Mouse (Mus musculus): ENCODE measurements around the gene Acap3. TPM values are rescaled to one million over a fixed set of nuclear protein-coding genes. Genes with fewer than 3 reads are reported as not detected.
A peak's percentile ranks its signal among the peaks of the same experiment; 100 is the strongest.

Gene Acap3
- polyA plus RNA-seq, 1 experiment from 2014 or later, result 18.0 TPM

GRCm38 (mm10) chr4:155943534-155944249 lies 52.1 kb downstream of the Acap3 start, which contains the start of gene Ube2j2:
TSS of gene Ube2j2 (plus strand) at chr4:155943831.
- peak; percentile 98 for ATAC-seq (ENCODE audit: insufficient read depth, low FRiP score)
- H3K4me3 ChIP-seq (replicated peaks; ENCODE audit: low read length), result peak within 1 kb of the TSS; percentile 88
- no peaks in the 10 kb centered on the region for H3K27me3 ChIP-seq (ENCODE audit: control insufficient read depth, insufficient read depth, low read length)
- WGBS, result under 1% methylated on average over 85 of the region's 85 CpGs
- peak within 1 kb of the TSS; percentile 90 for H3K4me2 ChIP-seq (ENCODE audit: low read depth, low read length)
- peak within 1 kb of the TSS; percentile 93 for H3K9ac ChIP-seq (ENCODE audit: low read length)
- H3K36me3 ChIP-seq (ENCODE audit: control insufficient read depth, insufficient read depth, low read length), result 0 out of 2 replicates have a peak, but pooled peaks cover 3% of the 10 kb centered on the region
- peaks cover 14% of the 10 kb centered on the region for H3K4me1 ChIP-seq (ENCODE audit: control insufficient read depth, insufficient read depth, low read length)
- H3K9me3 ChIP-seq (replicated peaks; ENCODE audit: control insufficient read depth, low read length), result no peaks in the 10 kb centered on the region
- H3K27ac ChIP-seq (ENCODE audit: low read length), result peak within 1 kb of the TSS; percentile 86

DNA sequence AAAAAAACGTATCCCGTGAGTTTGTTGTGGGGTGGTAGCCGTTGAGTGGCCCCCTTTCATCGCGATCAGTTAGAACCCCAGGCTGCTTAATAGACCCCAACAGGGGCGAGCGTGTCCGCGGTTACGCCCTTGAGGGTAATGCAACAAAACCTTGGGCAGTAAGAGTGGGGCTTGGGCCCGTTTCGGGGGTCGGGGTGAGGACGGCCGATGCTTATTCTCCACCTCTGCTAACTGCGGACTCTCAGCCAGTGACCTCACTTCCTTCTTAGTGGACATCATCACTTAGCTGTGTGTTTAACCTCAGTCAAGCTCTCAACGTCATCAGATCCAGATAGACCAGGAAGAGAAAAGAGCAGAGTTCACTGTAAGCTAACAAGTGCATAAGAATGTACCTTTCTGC lies 52.6 kb downstream of the Acap3 start:
- H3K27ac ChIP-seq (ENCODE audit: low read length), result peak overlapping the region; percentile 55
- H3K4me1 ChIP-seq (ENCODE audit: control insufficient read depth, insufficient read depth, low read length), result peaks cover 14% of the 10 kb centered on the region
- under 1% methylated on average over 17 of the region's 17 CpGs for WGBS
- H3K9me3 ChIP-seq (replicated peaks; ENCODE audit: control insufficient read depth, low read length), result no peaks in the 10 kb centered on the region
- H3K27me3 ChIP-seq (ENCODE audit: control insufficient read depth, insufficient read depth, low read length), result no peaks in the 10 kb centered on the region
- peak overlapping the region; percentile 90 for H3K4me2 ChIP-seq (ENCODE audit: low read depth, low read length)
- H3K4me3 ChIP-seq (replicated peaks; ENCODE audit: low read length), result peak overlapping the region; percentile 88
- peaks cover 5% of the 10 kb centered on the region; the same call in 1 of the 2 replicates for H3K36me3 ChIP-seq (ENCODE audit: control insufficient read depth, insufficient read depth, low read length)
- ATAC-seq (ENCODE audit: insufficient read depth, low FRiP score), result peak; percentile 20
- H3K9ac ChIP-seq (ENCODE audit: low read length), result peak overlapping the region; percentile 93

- Histone ChIP-seq H3K27ac (ENCODE audit: low read length) (no peak overlapping the region), H3K4me1 (ENCODE audit: control insufficient read depth, insufficient read depth, low read length) (peaks cover 14% of the 10 kb centered on the region), H3K4me3 (replicated peaks; ENCODE audit: low read length) (no peak overlapping the region), H3K27me3 (ENCODE audit: control insufficient read depth, insufficient read depth, low read length) (no peaks in the 10 kb centered on the region), H3K9ac (ENCODE audit: low read length) (no peak overlapping the region), H3K9me3 (replicated peaks; ENCODE audit: control insufficient read depth, low read length) (no peaks in the 10 kb centered on the region), H3K36me3 (ENCODE audit: control insufficient read depth, insufficient read depth, low read length) (peaks cover 23% of the 10 kb centered on the region; the same call in 1 of the 2 replicates), H3K4me2 (ENCODE audit: low read depth, low read length) (no peak overlapping the region)
- ATAC-seq (ENCODE audit: insufficient read depth, low FRiP score), result no peak
These were observed 55.5 kb downstream of the Acap3 start for GRCm38 (mm10) chr4:155947094-155947493.

- Histone ChIP-seq H3K36me3 (ENCODE audit: control insufficient read depth, insufficient read depth, low read length) (peaks cover 40% of the 10 kb centered on the region), H3K9ac (ENCODE audit: low read length) (no peak overlapping the region), H3K4me1 (ENCODE audit: control insufficient read depth, insufficient read depth, low read length) (no peaks in the 10 kb centered on the region), H3K27ac (ENCODE audit: low read length) (no peak overlapping the region), H3K4me3 (replicated peaks; ENCODE audit: low read length) (no peak overlapping the region), H3K27me3 (ENCODE audit: control insufficient read depth, insufficient read depth, low read length) (no peaks in the 10 kb centered on the region), H3K9me3 (replicated peaks; ENCODE audit: control insufficient read depth, low read length) (no peaks in the 10 kb centered on the region), H3K4me2 (ENCODE audit: low read depth, low read length) (no peak overlapping the region)
- 88% methylated on average over 6 of the region's 6 CpGs for WGBS
- ATAC-seq (ENCODE audit: insufficient read depth, low FRiP score), result no peak
These were observed 63.9 kb downstream of the Acap3 start for GRCm38 (mm10) chr4:155955491-155955890.

Small RNAs within 50 kb of the gene (microRNA-seq; reads per million reads assigned to microRNA genes)
- gene Gm22991, result not detected

Other genes starting within 250 kb of the Acap3 start
- gene Gm10563, start 246.4 kb upstream of the Acap3 start, polyA plus RNA-seq (2015; fragmentation: Nextera tagmentation; extraction: Ambion mirVana), result not detected in 2 replicates
- gene Mmp23, start 238.4 kb upstream of the Acap3 start, polyA plus RNA-seq (2015; fragmentation: Nextera tagmentation; extraction: Ambion mirVana), result 53.8 and 59.8 TPM in 2 replicates
- gene Mib2, start 222.6 kb upstream of the Acap3 start, polyA plus RNA-seq (2015; fragmentation: Nextera tagmentation; extraction: Ambion mirVana), result 23.3 and 23.8 TPM in 2 replicates
- gene Fndc10, start 197.5 kb upstream of the Acap3 start, polyA plus RNA-seq (2015; fragmentation: Nextera tagmentation; extraction: Ambion mirVana), result 2.5 and 2.8 TPM in 2 replicates
- 132 and 136 TPM in 2 replicates for gene Ssu72, start 187.0 kb upstream of the Acap3 start, polyA plus RNA-seq (2015; fragmentation: Nextera tagmentation; extraction: Ambion mirVana)
- gene Tmem240, start 157.0 kb upstream of the Acap3 start, polyA plus RNA-seq (2015; fragmentation: Nextera tagmentation; extraction: Ambion mirVana), result 0.46 and 0.47 TPM in 2 replicates
- 99.0 and 101 TPM in 2 replicates for gene Atad3a, start 130.7 kb upstream of the Acap3 start, polyA plus RNA-seq (2015; fragmentation: Nextera tagmentation; extraction: Ambion mirVana)
- gene Vwa1, start 117.1 kb upstream of the Acap3 start, polyA plus RNA-seq (2015; fragmentation: Nextera tagmentation; extraction: Ambion mirVana), result 34.0 and 34.4 TPM in 2 replicates
- gene Tmem88b, start 105.9 kb upstream of the Acap3 start, polyA plus RNA-seq (2015; fragmentation: Nextera tagmentation; extraction: Ambion mirVana), result 0.35 and 0.43 TPM in 2 replicates
- 0.31 and 0.35 TPM in 2 replicates for gene Ankrd65, start 101.4 kb upstream of the Acap3 start, polyA plus RNA-seq (2015; fragmentation: Nextera tagmentation; extraction: Ambion mirVana)
- gene Mrpl20, start 88.9 kb upstream of the Acap3 start, polyA plus RNA-seq (2015; fragmentation: Nextera tagmentation; extraction: Ambion mirVana), result 191 and 199 TPM in 2 replicates
- gene Ccnl2, start 79.3 kb upstream of the Acap3 start, polyA plus RNA-seq (2015; fragmentation: Nextera tagmentation; extraction: Ambion mirVana), result 173 and 181 TPM in 2 replicates
- gene Aurkaip1, start 60.5 kb upstream of the Acap3 start, polyA plus RNA-seq (2015; fragmentation: Nextera tagmentation; extraction: Ambion mirVana), result 135 and 158 TPM in 2 replicates
- gene Mxra8, start 52.1 kb upstream of the Acap3 start, polyA plus RNA-seq (2015; fragmentation: Nextera tagmentation; extraction: Ambion mirVana), result 126 and 152 TPM in 2 replicates
- 5.0 and 5.3 TPM in 2 replicates for gene Dvl1, start 44.4 kb upstream of the Acap3 start, polyA plus RNA-seq (2015; fragmentation: Nextera tagmentation; extraction: Ambion mirVana)
- gene Tas1r3, start 28.5 kb upstream of the Acap3 start, polyA plus RNA-seq (2015; fragmentation: Nextera tagmentation; extraction: Ambion mirVana), result 0.32 and 0.35 TPM in 2 replicates
- gene Cptp, start 22.4 kb upstream of the Acap3 start, polyA plus RNA-seq (2015; fragmentation: Nextera tagmentation; extraction: Ambion mirVana), result 19.4 and 23.0 TPM in 2 replicates
- gene Ints11, start 22.3 kb upstream of the Acap3 start, polyA plus RNA-seq (2015; fragmentation: Nextera tagmentation; extraction: Ambion mirVana), result 61.2 and 63.9 TPM in 2 replicates
- gene Pusl1, start within 50 bp of the Acap3 start, polyA plus RNA-seq (2015; fragmentation: Nextera tagmentation; extraction: Ambion mirVana), result 51.2 and 54.1 TPM in 2 replicates
- gene Ube2j2, start 52.0 kb downstream of the Acap3 start, polyA plus RNA-seq (2015; fragmentation: Nextera tagmentation; extraction: Ambion mirVana), result 71.6 and 74.5 TPM in 2 replicates
- gene C1qtnf12, start 70.5 kb downstream of the Acap3 start, polyA plus RNA-seq (2015; fragmentation: Nextera tagmentation; extraction: Ambion mirVana), result 32.0 and 37.6 TPM in 2 replicates
- gene B3galt6, start 100.8 kb downstream of the Acap3 start, polyA plus RNA-seq (2015; fragmentation: Nextera tagmentation; extraction: Ambion mirVana), result 11.0 and 11.6 TPM in 2 replicates
- gene Sdf4, start 101.0 kb downstream of the Acap3 start, polyA plus RNA-seq (2015; fragmentation: Nextera tagmentation; extraction: Ambion mirVana), result 165 and 166 TPM in 2 replicates
- gene Tnfrsf4, start 122.0 kb downstream of the Acap3 start, polyA plus RNA-seq (2015; fragmentation: Nextera tagmentation; extraction: Ambion mirVana), result 0.30 and 0.87 TPM in 2 replicates
- gene Tnfrsf18, start 134.3 kb downstream of the Acap3 start, polyA plus RNA-seq (2015; fragmentation: Nextera tagmentation; extraction: Ambion mirVana), result 2.4 and 3.1 TPM in 2 replicates
- gene Ttll10, start 167.6 kb downstream of the Acap3 start, polyA plus RNA-seq (2015; fragmentation: Nextera tagmentation; extraction: Ambion mirVana), result 4.6 and 5.0 TPM in 2 replicates
- gene 9430015G10Rik, start 218.2 kb downstream of the Acap3 start, polyA plus RNA-seq (2015; fragmentation: Nextera tagmentation; extraction: Ambion mirVana), result 26.8 and 32.3 TPM in 2 replicates
- gene Rnf223, start 238.7 kb downstream of the Acap3 start, polyA plus RNA-seq (2015; fragmentation: Nextera tagmentation; extraction: Ambion mirVana), result 1.1 and 1.9 TPM in 2 replicates